Mouse (Mus musculus) thymus, postnatal 36 days (tissue): ENCODE results near the gene Eif3m.

ENCODE experiments used
- DNase-seq, 2 experiments: peaks; one replicate each; pipeline ENCODE4 v3.0.0; 2022; ENCODE audit warnings: mixed read lengths in 2 of 2

The Eif3m gene

GRCm38 (mm10) chr2:105007236-105007635, 9.6 kb downstream of the Eif3m start:
- DNase-seq: no peak

- DNase-seq: no peak
Measured at GRCm38 (mm10) chr2:104996201-104996600, 20.7 kb downstream of the Eif3m start.

- no peak for DNase-seq
Measured at GRCm38 (mm10) chr2:104994436-104994835, 22.4 kb downstream of the Eif3m start.

- DNase-seq: no peak
Measured at GRCm38 (mm10) chr2:104988974-104989373, 27.9 kb downstream of the Eif3m start.

- DNase-seq: no peak
Measured at GRCm38 (mm10) chr2:104985796-104986195, 31.1 kb downstream of the Eif3m start.

GRCm38 (mm10) chr2:104981712-104982111, 35.2 kb downstream of the Eif3m start:
- DNase-seq: no peak

GRCm38 (mm10) chr2:104964492-104964891, 52.4 kb downstream of the Eif3m start:
- no peak for DNase-seq
